Mouse (Mus musculus): ENCODE results near the gene Galntl6.
"Not testable (repeated sequence)": the region's sequence is repeated elsewhere in the genome, so short reads cannot be mapped to it uniquely, and the experiment has no call there.

Gene Galntl6

DNA sequence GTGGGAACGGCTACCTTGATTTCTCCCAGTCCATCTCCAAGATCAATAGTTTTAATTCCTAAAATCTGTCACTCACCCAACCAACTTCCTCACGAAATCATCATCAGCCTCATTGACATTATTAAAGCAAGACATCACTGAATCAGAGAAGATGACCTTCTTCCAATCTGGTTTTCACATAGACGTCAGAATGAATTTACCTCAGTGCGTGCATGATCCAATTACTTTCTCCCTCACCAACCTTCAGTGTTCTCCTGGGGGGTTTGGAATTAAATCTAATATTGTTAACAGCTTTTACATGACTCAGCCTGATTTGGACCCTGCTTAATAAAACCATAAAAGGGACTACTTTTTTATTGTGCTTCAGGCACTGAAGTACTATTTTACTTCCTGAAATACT lies 307.7 kb downstream of the Galntl6 start:
- DNase-seq (ENCODE audit: low spot score in 2 of 2) = no peak

DNA sequence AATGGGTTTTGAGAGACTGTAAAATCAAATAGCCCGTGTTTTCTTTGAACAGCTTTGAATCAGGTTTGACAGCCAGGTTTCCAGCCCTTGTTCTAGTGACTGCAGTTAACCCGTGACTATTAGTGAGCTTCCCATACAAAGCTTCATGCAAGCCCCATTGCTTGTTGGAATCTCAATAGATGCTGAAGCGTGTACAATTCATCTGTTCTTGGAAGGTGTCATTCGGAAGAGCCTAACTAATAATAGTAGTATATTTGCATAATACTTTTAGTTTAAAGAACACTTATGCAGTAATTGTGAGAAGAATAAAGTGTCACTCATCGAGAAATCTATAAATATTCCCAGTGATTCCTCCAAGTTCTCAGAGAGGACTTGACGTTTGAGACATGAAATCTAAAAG lies 314.6 kb downstream of the Galntl6 start:
- no peak for DNase-seq (ENCODE audit: low spot score in 2 of 2)

DNA sequence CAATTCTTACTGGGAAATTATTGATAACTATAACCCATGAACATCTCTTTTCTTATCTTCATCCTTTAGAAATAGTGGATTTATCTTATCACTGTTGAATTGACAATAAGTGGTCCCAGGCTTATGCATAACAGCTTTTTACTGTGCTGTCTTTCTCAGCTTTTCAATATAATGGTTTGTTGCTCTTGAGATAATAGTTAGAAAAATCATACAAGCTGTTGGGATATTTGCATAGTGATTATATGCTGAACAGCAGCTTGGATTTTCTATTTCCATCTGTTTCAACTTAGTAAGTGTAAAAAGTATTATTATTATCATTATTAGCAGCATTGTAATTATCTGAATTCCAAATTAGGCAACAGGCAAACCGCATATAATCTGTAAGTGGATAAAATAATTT lies 337.1 kb downstream of the Galntl6 start:
- DNase-seq (ENCODE audit: low spot score in 2 of 2) = no peak

DNA sequence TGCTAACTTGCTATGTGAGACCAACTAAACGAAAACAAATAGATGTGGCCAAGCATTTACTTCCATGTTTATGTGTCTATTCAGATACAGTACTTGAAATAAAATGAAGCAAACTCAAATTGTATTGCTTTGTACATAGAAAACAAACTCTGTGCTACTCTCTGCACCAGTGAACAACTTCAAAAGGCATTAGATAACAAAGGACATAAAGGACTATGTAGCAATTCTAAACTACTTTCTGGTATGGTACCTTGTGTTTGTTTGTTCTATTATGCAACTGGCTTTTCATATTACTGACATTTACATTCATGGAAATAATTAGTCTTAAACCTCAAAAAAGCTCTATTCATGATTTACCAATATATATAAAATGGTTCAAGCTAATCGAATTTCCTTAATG lies 344.4 kb downstream of the Galntl6 start:
- DNase-seq (ENCODE audit: low spot score in 2 of 2) = no peak

DNA sequence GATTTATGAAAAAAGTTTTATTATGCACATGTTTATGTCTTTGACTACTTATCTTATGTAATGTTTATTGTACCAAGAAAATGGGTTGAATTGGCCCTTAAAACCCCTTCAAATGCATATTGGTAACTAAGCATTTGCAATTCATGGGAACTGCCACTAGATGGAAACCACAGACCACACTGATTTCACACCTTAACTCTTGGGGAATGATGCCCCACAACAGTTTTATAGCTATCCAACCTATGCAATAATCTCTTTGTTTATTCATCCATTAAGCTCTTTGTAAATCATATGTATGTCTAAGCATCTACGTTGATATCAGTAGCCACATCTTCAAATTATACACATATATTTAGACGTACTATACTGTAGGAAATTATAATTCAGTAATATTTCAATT lies 346.3 kb downstream of the Galntl6 start:
- no peak for DNase-seq (ENCODE audit: low spot score in 2 of 2)

DNA sequence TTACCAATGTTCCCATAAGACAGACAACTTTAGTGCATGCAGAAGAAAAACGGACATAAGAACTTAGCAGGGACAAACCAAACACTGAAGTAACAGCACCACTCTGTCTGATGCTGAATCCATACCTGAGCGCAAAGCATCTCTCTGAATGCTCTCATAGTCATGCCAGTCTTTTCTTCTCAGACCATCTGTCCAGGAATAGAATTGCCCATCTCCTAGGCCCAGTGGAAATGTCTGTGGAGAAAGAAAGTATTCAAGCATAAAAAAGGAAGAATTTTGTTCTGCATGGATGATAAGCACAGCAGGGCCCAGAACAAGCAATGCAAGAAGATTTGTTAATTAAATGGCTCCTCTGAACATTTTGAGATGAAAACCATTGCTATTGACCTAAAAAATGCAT lies 376.7 kb downstream of the Galntl6 start:
- no peak for DNase-seq (ENCODE audit: low spot score in 2 of 2)

DNA sequence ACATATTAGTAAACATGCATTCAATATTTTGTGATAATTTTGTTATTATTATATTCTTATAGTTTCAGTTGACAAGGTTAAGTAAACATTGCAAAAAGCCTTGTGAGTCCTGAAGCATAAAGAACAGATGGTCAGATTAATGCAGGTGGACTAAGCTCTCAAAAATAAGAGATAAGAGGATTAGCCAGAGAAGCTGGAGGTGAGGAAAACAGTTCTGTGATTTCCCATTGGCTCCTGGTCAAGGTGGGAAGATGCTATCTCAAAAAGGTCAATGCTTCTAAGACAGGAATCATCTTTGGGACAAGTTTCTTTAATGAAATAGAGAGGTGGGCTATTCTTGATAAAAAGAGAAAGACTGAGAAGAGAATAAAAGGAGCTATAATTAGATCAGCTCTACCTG lies 377.8 kb downstream of the Galntl6 start:
- no peak for DNase-seq (ENCODE audit: low spot score in 2 of 2)

DNA sequence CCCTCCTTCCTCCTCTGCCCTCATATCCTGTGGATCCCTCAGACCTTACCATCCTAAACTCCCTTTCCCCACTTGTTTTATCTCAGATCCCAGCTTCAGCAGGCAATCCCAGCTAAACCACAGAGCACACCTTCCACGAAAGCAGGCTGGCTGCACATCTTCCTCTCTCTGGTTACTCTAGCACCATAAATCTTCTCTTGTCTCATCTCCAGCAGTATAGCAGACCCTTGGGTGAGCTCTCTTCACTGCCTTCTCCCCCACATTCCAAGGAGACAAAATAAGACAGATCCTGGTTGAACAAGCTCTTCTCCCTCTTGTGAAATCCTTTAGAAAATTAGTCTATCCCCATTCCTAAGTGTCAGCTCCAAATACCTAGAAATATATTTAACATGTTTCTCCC lies 389.0 kb downstream of the Galntl6 start:
- DNase-seq (ENCODE audit: low spot score in 2 of 2) = no peak

DNA sequence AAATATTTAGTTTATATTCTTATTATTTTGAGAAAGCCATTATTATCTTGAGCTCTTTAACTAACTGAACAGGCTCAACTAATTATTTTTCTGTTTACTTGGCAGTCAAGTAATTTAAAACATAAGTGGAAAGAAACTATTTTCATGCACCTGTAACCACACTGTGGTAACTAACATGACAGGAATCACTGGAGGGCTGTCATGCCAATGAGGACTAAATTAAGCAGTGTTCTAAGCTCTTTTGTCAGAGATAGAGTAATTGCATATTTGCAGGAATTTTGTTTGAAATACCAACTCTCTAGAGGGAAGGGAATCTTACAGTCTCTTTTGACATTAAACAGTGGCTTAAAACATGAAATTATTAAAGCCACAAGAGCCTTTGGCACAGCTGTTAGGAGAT lies 390.5 kb downstream of the Galntl6 start:
- DNase-seq (ENCODE audit: low spot score in 2 of 2) = no peak

DNA sequence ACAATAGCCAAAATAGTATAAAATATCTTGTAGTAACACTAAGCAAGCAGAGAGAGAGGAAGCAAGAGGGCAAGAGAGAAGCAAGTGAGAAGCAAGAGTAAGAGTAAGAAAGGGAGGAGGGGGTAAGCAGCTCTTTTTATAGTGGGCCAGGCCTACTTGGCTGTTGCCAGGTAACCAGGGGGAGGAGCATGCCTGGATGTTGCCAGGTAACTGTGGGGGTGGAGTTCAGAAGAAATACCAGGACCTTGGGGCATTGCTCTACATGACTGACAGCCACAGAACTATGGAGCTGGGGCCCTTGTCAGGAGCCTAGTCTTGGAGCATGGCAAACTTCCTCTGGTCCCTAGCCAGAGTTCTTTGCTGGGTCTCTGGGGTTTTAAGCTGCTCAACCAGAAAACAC lies 401.9 kb downstream of the Galntl6 start:
- DNase-seq (ENCODE audit: low spot score in 2 of 2) = no peak

DNA sequence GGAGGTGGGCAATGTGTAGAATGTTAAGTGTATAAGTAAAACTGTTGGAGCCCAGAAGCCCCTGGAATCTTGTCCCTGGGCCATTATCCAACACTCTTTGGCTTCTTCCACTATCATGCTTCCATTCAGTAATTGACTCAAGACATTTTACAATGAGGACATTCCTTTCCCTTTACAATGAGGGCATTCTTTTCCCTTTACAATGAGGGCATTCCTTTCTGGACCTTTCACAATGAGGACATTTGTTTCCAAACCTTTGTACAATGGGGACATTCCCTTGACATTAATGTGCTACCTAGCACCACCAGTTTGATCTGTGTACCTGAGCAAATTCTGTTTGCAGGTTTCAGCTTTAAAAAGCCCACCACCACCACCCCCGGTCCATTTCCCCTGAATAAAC lies 403.4 kb downstream of the Galntl6 start:
- DNase-seq (ENCODE audit: low spot score in 2 of 2) = no peak

DNA sequence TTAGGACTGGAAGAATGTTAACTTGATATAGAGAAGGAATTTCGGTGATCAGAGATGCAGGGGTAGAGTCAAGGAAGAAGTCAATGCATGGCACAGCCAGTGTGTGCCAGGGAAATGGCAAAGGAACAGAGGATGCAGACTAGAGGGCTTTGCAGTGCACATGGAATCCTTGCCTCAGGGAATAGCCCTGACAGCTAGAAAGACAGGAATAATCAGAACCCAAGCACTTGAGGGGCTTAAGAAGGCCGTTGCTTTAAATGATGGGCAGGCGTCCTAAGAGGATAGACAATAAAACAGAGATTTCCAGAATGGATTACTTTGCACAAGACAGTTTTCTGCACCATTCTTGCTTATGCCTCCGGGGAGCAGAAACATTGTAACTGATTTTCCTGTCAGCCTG lies 425.3 kb downstream of the Galntl6 start:
- no peak for DNase-seq (ENCODE audit: low spot score in 2 of 2)

DNA sequence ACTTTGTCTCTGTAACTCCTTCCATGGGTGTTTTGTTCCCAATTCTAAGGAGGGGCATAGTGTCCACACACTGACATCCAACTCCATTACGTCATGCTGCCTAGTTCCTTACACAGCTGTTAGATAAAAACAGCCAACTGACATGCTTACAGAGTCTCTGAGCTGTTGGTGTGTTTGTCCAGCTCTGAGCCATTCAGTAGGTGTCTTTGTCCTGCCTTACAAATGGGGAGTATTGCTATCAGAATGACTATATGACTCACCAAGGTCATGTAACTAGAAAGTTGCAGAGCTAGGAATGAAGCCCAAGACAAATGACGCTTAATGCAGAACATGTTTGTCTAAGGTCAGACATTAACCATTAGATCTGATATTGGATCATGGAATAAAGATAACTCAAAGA lies 449.1 kb downstream of the Galntl6 start:
- DNase-seq (ENCODE audit: low spot score in 2 of 2) = not testable (repeated sequence)

DNA sequence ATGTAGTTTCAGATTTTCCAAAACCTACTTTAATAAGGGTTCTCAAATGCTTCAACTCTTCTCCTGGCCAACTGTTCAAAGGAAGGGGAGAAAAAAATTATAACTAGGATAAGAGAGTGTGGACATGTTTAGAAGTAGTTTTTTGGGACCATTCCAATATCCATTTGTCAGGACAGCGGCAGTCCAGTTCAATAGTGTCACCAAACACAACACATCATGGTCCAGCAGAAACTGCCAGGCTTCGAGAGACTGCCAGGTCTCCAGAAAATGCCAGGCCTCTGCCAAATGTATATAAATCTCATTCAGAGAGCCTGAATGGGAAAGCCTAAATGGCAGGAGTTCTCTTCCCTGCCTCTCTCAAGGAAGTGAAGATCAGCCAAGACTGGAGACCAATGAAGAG lies 469.7 kb downstream of the Galntl6 start:
- no peak for DNase-seq (ENCODE audit: low spot score in 2 of 2)

DNA sequence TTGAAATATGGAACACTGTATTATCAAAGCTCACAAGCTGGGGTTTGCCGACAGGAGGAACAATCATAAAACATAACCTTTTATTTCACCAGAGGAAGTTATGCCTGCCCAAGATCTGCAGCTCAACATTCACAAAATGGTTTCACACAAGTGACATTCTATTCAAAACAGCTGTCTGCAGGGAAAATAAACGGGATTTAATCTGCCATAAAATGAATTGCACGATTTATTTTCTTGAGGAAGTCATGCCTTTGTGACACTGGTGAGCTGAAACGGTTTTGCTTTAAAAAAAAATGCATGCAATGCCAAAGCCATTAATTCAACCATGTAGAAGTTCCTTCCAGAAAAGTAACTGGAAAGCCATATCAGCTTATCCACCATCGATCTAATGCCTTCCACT lies 494.0 kb downstream of the Galntl6 start:
- DNase-seq (ENCODE audit: low spot score in 2 of 2) = no peak

DNA sequence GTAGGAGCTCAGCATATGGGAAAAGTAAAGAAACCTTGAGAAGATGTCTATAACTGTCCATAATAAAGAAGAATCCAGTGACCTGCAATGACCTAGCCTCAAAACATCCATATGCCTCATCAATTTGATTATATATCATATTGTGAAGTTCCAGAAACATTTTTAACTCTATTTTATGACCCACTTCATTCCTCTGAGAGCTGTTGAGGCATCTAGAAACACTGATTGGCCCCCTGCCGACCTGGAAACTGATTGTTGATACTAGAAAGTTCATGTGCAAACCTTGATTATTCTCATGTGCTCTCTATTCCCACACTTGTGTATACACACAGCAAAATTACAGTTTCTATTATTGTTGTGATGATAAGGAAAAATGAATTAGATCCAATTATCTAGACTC lies 494.9 kb downstream of the Galntl6 start:
- no peak for DNase-seq (ENCODE audit: low spot score in 2 of 2)

DNA sequence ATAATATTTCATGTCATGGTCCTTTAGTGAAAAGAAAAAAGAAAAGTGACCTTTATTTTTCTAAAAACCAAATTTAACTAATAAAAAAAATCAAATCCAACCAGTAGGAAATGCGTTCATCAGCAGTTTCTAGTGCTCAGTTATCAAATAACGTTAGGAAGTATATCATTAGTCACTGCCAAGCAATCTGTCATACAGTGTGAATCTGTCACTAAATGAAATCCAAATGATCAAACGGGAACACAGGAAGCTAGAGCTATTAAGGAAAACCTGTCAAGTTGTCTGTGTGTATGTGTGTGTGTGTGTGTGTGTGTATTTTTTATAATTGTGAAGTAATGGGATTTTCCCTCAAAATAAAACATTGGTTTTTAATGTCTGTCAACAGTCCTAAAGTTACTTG lies 515.9 kb downstream of the Galntl6 start:
- no peak for DNase-seq (ENCODE audit: low spot score in 2 of 2)

DNA sequence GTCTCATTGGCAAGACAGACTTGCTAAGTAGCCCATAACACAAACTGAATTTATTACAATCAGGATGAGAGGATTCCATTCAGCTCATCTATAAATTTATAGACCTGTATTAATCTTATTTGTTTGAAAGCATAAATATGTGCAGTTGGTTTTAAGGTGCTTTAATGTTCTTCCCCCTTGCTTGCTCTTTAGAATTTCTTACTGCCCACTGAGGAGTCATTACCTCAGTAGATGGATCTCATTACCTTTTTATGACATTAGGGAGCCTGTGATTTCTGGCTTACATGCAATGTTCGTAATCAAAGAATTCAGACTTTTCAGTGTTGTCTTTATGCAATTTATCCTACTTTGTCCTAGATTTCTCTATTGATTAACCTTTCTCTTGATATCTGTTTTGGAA lies 516.6 kb downstream of the Galntl6 start:
- no peak for DNase-seq (ENCODE audit: low spot score in 2 of 2)

DNA sequence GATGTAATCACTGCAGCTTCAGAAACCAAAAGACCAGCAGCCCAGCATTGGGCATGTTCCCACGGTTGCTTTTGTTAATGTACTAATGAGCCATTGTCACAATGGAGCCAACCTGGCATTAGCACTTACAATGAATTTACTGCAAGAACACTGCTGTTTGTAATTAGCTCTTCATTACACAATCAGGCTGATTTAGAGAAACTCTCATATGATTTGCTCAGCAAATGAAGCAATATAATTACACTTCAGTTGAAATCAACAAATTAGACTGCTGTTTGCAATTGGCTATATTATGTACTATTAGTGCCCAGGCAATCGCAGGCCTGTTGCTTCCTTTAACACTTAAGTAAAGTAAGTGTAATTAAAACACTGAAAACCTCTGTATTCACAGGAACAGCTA lies 540.1 kb downstream of the Galntl6 start:
- no peak for DNase-seq (ENCODE audit: low spot score in 2 of 2)

DNA sequence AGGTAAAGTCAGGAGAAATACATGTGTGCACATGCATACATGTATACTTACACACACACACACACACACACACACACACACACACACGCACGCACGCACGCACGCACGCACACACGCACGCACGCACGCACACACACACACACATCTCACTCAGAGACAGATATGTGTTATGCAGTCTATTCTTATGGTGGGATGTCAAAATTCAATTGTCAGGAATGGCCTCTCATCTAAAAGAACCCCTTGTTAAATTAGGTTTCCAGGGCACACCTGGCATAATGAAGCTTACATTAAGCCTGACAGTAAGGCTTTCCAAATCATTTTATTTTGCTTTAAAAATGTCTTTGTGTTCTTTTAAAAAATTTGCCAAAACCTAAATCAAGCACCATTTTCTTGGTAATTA lies 540.5 kb downstream of the Galntl6 start:
- no peak for DNase-seq (ENCODE audit: low spot score in 2 of 2)

DNA sequence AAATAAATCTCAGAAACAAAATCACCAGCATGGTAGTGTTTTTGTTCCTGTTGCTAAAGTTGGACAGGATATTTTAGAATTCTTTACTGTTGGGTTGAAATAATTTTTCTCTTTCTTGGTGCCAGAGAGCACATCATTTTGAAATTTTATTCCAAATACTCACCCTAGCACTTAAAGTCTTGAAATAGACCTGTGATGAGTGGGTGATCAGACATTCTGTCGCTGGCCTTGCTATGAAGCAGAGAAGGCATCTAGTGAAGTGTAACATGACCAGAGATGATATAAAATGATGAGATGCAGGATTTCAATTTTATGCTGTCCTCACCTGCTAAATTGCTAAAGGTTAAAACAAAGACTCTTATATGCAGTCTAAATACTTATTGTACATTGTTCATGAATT lies 581.3 kb downstream of the Galntl6 start:
- DNase-seq (ENCODE audit: low spot score in 2 of 2) = no peak

DNA sequence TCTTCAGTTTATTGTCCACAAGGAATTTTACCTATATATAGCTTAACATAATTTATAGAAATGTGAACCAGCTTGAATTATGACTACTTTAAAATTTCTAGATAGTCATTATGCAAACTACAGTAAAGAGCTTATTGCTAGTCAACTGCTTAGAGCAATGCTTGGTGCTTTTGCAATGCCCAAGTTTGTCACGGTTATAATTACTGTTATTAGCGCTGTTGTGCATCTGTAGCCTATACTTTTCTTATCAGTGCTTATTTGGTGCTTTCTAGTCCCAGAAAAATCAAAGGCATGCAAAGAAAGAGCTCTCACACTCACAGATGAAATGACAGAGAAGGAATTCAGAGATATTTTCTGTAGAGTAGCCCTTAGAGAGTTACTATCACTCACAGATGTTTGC lies 599.0 kb downstream of the Galntl6 start:
- no peak for DNase-seq (ENCODE audit: low spot score in 2 of 2)

DNA sequence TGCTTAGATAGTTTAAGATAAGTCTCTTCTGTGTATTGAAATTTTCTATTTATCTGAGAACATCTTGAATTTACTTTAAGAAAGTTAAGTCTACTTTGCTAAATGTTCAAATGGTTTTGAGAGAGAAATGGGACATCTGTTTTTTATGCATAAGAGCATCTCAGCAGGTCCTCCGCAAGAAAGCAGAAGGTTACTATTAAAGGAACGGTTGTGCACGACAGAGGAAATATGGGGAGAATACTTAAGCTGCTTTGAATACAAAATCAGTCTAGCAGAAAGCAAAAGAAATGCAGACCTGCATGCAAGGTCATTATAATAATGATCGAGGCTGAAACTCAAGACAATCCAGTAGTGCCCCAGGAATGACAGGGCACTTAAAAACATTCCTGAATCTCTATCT lies 621.0 kb downstream of the Galntl6 start:
- no peak for DNase-seq (ENCODE audit: low spot score in 2 of 2)

DNA sequence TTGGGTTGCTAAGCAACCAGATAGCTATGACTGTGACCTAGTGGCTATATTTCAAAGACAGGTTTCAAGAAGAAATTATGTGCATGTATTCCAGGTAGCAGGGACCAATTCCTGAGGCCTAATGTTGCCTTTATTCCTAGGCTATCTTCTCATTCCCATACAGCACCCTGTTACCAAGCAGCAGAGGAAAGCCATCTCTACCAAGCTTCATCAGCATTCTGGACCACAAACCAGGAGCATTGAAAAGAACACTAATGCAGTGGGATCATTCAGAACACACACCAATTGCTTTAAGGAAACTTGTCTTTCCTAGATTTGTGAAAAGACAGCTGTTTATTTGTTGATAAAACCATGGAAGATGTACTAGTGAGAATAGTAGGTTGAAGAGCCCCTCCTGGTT lies 622.4 kb downstream of the Galntl6 start:
- no peak for DNase-seq (ENCODE audit: low spot score in 2 of 2)

DNA sequence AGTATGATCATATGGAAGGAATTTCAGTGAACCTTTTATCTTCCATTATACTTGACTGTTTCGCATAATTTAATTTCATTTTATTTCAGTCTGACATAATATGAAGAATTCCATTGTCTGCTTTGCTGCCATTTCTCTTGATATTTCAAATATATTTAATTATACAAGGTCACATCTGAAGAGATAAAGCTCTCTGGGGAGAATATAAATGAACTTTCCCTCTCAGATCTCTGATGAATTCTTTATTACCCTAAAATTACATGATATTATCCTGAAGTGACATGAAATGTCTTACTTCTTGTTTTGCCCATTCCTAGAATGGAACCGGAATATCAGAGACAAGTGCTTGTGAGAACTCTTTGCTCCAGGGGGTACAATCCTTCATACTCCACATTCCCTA lies 647.0 kb downstream of the Galntl6 start:
- no peak for DNase-seq (ENCODE audit: low spot score in 2 of 2)
